Mouse (Mus musculus): Measurements from ENCODE around the gene Chn2. TPM values are rescaled to one million over a fixed set of nuclear protein-coding genes. Genes with fewer than 3 reads are reported as not detected.

The Chn2 gene
- polyA plus RNA-seq, 1 experiment from 2014 or later = 10.6 TPM

DNA sequence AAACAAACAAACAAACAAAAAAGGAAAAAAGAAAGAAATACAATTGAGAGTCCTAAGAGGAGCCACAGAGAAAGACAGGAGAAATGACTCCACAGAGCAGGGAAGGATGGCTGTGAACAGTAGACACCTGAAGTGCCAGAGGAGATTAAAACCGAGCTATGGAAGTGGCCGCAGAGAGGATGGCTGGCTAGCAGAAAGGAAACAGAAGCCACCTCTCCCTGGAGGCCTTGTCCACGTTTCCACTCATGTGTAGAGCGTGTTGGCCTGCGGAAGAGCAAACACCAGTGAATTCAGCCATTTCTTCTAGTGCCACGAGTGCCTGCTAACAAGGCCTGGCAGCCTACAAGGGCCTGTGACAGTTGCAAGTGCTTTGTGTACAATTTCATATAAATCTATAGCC lies 75.1 kb downstream of the Chn2 start:
- H3K9me3 ChIP-seq = no peaks in the 10 kb centered on the region
- WGBS = 88% methylated on average over 6 of the region's 6 CpGs
- H3K36me3 ChIP-seq (replicated peaks) = no peaks in the 10 kb centered on the region
- peaks cover 37% of the 10 kb centered on the region for H3K4me1 ChIP-seq
- no peak overlapping the region for H3K4me3 ChIP-seq
- no peak overlapping the region for H3K27ac ChIP-seq
- no peak for DNase-seq (ENCODE audit: extremely low spot score, low spot score)
- H3K27me3 ChIP-seq (ENCODE audit: poor library complexity, severe bottlenecking) = 0 out of 2 replicates have a peak, but pooled peaks cover 4% of the 10 kb centered on the region

GRCm38 (mm10) chr6:54116299-54116698 lies 76.9 kb downstream of the Chn2 start:
- Histone ChIP-seq H3K27ac (no peak overlapping the region), H3K27me3 (ENCODE audit: poor library complexity, severe bottlenecking) (no peaks in the 10 kb centered on the region), H3K9me3 (no peaks in the 10 kb centered on the region), H3K4me1 (peaks cover 35% of the 10 kb centered on the region), H3K4me3 (no peak overlapping the region), H3K36me3 (replicated peaks) (no peaks in the 10 kb centered on the region)
- 91% methylated on average over 9 of the region's 9 CpGs for WGBS
- no peak for DNase-seq (ENCODE audit: extremely low spot score, low spot score)

DNA sequence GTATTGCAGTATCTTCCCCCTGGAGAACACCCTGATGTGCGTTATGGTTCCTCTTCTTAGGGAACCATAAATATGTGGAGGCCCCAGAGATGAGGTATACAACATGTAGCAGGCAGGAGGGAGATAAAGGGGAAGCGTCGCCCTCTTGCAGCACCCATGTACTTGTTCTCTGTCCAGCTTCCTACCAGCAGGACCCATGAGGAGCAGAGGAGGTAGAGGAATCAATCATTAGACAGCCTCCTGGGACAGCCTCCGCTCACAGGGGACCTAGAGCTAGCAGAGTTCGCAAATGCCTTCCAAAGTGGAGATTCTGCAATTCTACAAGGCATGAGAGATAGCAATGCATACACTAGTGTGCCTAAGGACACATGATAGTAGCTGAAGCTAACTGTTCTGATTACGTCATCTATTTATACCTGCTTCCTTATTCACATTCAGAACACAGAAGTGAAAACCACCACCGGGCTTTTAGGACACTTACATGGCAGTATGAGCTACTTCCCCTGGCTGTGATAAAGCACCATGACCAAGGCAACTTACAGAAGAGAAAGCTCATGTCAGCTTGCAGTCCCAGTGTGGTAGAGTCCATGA lies 77.7 kb downstream of the Chn2 start:
- Histone ChIP-seq H3K4me1 (peaks cover 27% of the 10 kb centered on the region), H3K36me3 (replicated peaks) (no peaks in the 10 kb centered on the region), H3K27me3 (ENCODE audit: poor library complexity, severe bottlenecking) (no peaks in the 10 kb centered on the region), H3K27ac (no peak overlapping the region), H3K9me3 (no peaks in the 10 kb centered on the region), H3K4me3 (no peak overlapping the region)
- DNase-seq (ENCODE audit: extremely low spot score, low spot score) = no peak
- 90% methylated on average over 7 of the region's 7 CpGs for WGBS

DNA sequence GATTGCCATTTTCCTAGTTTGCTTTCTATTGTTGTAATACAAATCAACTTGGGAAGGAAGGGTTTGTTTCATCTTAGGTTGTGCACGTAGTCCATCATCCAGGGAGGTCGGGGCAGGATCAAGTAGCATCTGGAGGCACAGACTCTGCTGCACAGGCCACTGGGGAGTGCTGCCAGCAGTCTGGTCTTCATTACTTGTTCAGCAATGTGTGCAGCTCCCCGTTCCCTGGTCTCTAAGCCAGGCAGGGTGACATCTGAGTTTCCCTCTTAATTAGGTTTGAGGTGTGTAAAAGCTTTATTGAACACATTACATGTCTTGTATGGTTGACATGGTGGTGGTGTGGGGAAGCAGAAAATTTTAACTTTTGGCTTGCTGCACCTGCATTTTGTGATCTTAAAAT lies 79.0 kb downstream of the Chn2 start:
- no peaks in the 10 kb centered on the region for H3K27me3 ChIP-seq (ENCODE audit: poor library complexity, severe bottlenecking)
- H3K4me3 ChIP-seq = no peak overlapping the region
- H3K9me3 ChIP-seq = no peaks in the 10 kb centered on the region
- H3K27ac ChIP-seq = no peak overlapping the region
- 70% methylated on average over 3 of the region's 3 CpGs for WGBS
- DNase-seq (ENCODE audit: extremely low spot score, low spot score) = no peak
- no peaks in the 10 kb centered on the region for H3K36me3 ChIP-seq (replicated peaks)
- H3K4me1 ChIP-seq = peaks cover 16% of the 10 kb centered on the region

DNA sequence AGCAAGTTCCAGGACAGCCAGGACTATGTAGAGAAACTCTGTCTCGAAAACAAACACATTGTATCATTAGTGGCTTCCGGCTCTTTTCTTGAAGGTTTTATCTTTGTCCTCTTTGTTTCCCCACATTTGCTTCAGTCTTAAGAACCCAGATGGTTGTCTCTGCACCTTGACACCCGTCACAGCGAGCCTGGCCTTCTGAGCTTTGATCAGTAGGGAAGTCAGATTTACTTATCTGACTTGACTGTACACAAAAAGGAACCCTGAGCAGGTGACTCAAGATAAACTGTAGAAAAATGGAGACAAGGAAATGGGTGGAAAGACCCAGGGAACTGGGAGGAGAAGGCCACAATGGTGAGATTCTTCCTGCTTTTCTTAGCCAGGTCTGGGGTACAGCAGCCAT lies 79.5 kb downstream of the Chn2 start:
- Histone ChIP-seq H3K4me1 (peaks cover 16% of the 10 kb centered on the region), H3K27ac (peak overlapping the region; percentile 57; the same call in 1 of the 2 replicates), H3K4me3 (no peak overlapping the region), H3K36me3 (replicated peaks) (no peaks in the 10 kb centered on the region), H3K9me3 (no peaks in the 10 kb centered on the region), H3K27me3 (ENCODE audit: poor library complexity, severe bottlenecking) (no peaks in the 10 kb centered on the region)
- WGBS = 87% methylated on average over 4 of the region's 4 CpGs
- DNase-seq (ENCODE audit: extremely low spot score, low spot score) = no peak

- no peak overlapping the region for H3K4me3 ChIP-seq
- WGBS = 71% methylated on average over 2 of the region's 2 CpGs
- H3K36me3 ChIP-seq (replicated peaks) = no peaks in the 10 kb centered on the region
- no peak for DNase-seq (ENCODE audit: extremely low spot score, low spot score)
- H3K27ac ChIP-seq = peak overlapping the region; percentile 57
- H3K27me3 ChIP-seq (ENCODE audit: poor library complexity, severe bottlenecking) = no peaks in the 10 kb centered on the region
- no peaks in the 10 kb centered on the region for H3K9me3 ChIP-seq
- peaks cover 16% of the 10 kb centered on the region for H3K4me1 ChIP-seq
Observed at GRCm38 (mm10) chr6:54119461-54119860, 80.1 kb downstream of the Chn2 start.

- Histone ChIP-seq H3K9me3 (no peaks in the 10 kb centered on the region), H3K27ac (peak overlapping the region; percentile 57), H3K4me3 (no peak overlapping the region), H3K36me3 (replicated peaks) (no peaks in the 10 kb centered on the region), H3K4me1 (peaks cover 16% of the 10 kb centered on the region), H3K27me3 (ENCODE audit: poor library complexity, severe bottlenecking) (no peaks in the 10 kb centered on the region)
- 31% methylated on average over 13 of the region's 13 CpGs for WGBS
- DNase-seq (ENCODE audit: extremely low spot score, low spot score) = no peak
Observed at GRCm38 (mm10) chr6:54119885-54120666, 80.7 kb downstream of the Chn2 start.

GRCm38 (mm10) chr6:54120889-54121288 lies 81.5 kb downstream of the Chn2 start:
- Histone ChIP-seq H3K27ac (no peak overlapping the region), H3K36me3 (replicated peaks) (no peaks in the 10 kb centered on the region), H3K4me1 (peaks cover 16% of the 10 kb centered on the region), H3K4me3 (no peak overlapping the region), H3K9me3 (no peaks in the 10 kb centered on the region), H3K27me3 (ENCODE audit: poor library complexity, severe bottlenecking) (no peaks in the 10 kb centered on the region)
- no peak for DNase-seq (ENCODE audit: extremely low spot score, low spot score)
- 90% methylated on average over 5 of the region's 5 CpGs for WGBS

- WGBS = 89% methylated on average over 3 of the region's 3 CpGs
- peaks cover 15% of the 10 kb centered on the region for H3K4me1 ChIP-seq
Observed at GRCm38 (mm10) chr6:54124519-54124918, 85.2 kb downstream of the Chn2 start.

GRCm38 (mm10) chr6:54125536-54125935 lies 86.2 kb downstream of the Chn2 start:
- WGBS = 87% methylated on average over 5 of the region's 5 CpGs
- no peak overlapping the region for H3K4me3 ChIP-seq
- DNase-seq (ENCODE audit: extremely low spot score, low spot score) = no peak
- H3K36me3 ChIP-seq (replicated peaks) = no peaks in the 10 kb centered on the region
- H3K9me3 ChIP-seq = no peaks in the 10 kb centered on the region
- peaks cover 5% of the 10 kb centered on the region for H3K4me1 ChIP-seq
- no peaks in the 10 kb centered on the region for H3K27me3 ChIP-seq (ENCODE audit: poor library complexity, severe bottlenecking)
- no peak overlapping the region for H3K27ac ChIP-seq

More at GRCm38 (mm10) chr6:54124519-54124918, 85.2 kb downstream of the Chn2 start:
- Histone ChIP-seq H3K4me3 (no peak overlapping the region), H3K27me3 (ENCODE audit: poor library complexity, severe bottlenecking) (no peaks in the 10 kb centered on the region), H3K9me3 (no peaks in the 10 kb centered on the region), H3K36me3 (replicated peaks) (no peaks in the 10 kb centered on the region), H3K27ac (no peak overlapping the region)
- DNase-seq (ENCODE audit: extremely low spot score, low spot score) = no peak

DNA sequence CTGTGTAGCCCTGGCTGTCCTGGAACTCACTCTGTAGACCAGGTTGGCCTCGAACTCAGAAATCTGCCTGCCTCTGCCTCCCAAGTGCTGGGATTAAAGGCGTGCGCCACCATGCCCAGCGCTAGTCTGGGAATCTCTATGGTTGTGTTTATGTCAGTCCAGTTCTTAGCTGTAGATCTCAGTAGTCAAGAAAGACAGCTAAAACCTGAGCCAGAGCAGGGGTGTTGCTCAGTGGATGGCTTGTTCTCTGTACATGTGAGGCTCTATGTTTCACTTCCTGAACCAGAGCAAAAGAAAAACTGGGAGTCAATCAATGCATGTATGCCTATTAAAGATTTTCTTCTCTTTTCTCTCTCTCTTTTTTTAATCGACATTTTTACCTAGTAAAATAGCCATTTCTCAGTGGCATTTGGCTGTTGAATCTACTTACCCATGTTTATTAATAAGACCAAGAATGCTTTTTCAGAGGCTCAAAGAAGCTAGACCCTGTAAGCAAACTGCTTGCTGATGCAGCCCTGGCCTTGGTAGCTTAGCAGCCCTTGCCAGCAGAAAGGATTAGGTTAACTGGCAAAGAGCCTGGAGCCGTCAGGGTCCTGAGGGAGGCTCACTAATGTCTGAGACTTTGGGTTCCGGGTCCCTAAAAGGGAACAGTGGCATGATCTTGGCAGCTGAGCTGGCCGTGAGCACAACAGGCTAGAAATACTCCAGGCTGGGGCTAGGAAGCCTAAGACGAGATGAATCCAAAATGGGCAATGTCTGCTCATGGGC lies 87.1 kb downstream of the Chn2 start:
- no peak overlapping the region for H3K27ac ChIP-seq
- WGBS = 89% methylated on average over 9 of the region's 9 CpGs

DNA sequence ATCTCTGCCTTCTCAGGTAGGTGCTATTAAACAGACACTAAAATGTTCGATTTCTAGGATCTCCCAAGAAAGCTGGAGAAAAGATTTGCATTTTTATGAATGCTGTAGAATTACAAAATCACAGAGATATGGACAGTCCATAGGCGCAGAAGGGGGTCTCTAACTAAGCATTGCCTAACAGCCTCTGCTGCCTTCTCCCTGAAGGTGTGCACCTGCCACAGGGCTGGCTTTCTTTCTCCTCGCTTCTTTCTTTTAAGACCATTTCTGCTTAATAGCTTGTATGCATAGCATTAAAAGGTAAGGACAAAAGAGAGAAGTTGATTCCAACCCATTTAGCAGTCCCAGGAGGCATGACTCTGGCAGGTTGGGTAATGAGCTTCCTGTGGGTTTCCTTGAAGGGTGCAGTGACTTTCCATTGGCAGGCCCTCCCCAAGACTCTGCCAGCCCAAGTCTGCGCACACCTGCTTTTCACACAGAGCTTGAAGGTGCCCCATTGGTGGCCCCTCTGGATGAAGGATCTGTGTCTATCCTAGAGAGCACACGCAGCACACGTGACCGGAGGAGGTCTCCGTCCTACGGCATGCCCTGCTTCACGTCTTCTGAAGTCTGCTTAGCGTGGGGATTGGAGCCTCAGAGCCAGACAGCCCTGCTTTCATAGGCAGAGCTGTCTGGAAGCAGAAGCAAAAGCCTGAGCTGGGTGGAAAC lies 87.8 kb downstream of the Chn2 start:
- no peak for DNase-seq (ENCODE audit: extremely low spot score, low spot score)
- H3K4me3 ChIP-seq = no peak overlapping the region
- peaks cover 4% of the 10 kb centered on the region; the same call in 1 of the 2 replicates for H3K4me1 ChIP-seq
- H3K36me3 ChIP-seq (replicated peaks) = no peaks in the 10 kb centered on the region
- H3K27me3 ChIP-seq (ENCODE audit: poor library complexity, severe bottlenecking) = no peaks in the 10 kb centered on the region
- no peaks in the 10 kb centered on the region for H3K9me3 ChIP-seq
- H3K27ac ChIP-seq = no peak overlapping the region
- 89% methylated on average over 11 of the region's 11 CpGs for WGBS

More for the DNA sequence above, 87.1 kb downstream of the Chn2 start:
- H3K4me1 ChIP-seq = peaks cover 4% of the 10 kb centered on the region; the same call in 1 of the 2 replicates
- DNase-seq (ENCODE audit: extremely low spot score, low spot score) = no peak
- no peaks in the 10 kb centered on the region for H3K36me3 ChIP-seq (replicated peaks)
- no peak overlapping the region for H3K4me3 ChIP-seq
- H3K27me3 ChIP-seq (ENCODE audit: poor library complexity, severe bottlenecking) = no peaks in the 10 kb centered on the region
- H3K9me3 ChIP-seq = no peaks in the 10 kb centered on the region
